Mouse (Mus musculus): Measurements from ENCODE around the gene Ccdc78.
"Not testable (repeated sequence)": the region's sequence is repeated elsewhere in the genome, so short reads cannot be mapped to it uniquely, and the experiment has no call there.

The Ccdc78 gene

GRCm38 (mm10) chr17:25786280-25786679 is at the start of gene Ccdc78:
TSS of gene Ccdc78 (plus strand) at chr17:25786580.
- no peak for DNase-seq

GRCm38 (mm10) chr17:25738861-25739260 is 47.5 kb upstream of the Ccdc78 start:
- DNase-seq, result no peak

- not testable (repeated sequence) for DNase-seq
These were observed 44.9 kb upstream of the Ccdc78 start for GRCm38 (mm10) chr17:25741471-25741870.

DNA sequence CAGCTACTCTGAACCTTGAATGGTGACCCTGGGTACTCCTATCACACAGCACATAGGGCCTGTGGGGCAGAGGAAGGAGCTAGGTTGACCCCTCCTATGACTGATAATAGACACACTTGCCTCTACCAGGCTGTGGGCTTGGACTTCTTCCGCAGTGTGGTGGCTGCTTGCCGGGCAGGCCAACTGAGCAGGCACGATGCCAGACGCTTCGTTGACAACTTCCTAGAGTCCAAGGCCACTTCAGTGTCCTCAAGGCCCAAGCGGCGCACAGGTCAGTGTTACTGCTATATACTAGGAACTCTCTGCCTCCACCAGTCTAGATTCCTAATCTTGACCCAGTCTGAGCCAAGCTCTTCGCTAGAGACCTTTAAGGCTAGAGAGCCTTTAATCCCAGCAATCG is 42.5 kb upstream of the Ccdc78 start:
- no peak for DNase-seq

GRCm38 (mm10) chr17:25744311-25744710 is 42.1 kb upstream of the Ccdc78 start:
- no peak for DNase-seq

GRCm38 (mm10) chr17:25748238-25748637 is 38.1 kb upstream of the Ccdc78 start:
- no peak for DNase-seq

- no peak for DNase-seq
These were observed 37.1 kb upstream of the Ccdc78 start for GRCm38 (mm10) chr17:25749314-25749713.

GRCm38 (mm10) chr17:25751446-25751845 is 34.9 kb upstream of the Ccdc78 start:
- DNase-seq, result no peak

- no peak for DNase-seq
These were observed 32.1 kb upstream of the Ccdc78 start, which contains the start of gene Msln for GRCm38 (mm10) chr17:25754241-25754640. TSS of gene Msln (minus strand) at chr17:25754378.

DNA sequence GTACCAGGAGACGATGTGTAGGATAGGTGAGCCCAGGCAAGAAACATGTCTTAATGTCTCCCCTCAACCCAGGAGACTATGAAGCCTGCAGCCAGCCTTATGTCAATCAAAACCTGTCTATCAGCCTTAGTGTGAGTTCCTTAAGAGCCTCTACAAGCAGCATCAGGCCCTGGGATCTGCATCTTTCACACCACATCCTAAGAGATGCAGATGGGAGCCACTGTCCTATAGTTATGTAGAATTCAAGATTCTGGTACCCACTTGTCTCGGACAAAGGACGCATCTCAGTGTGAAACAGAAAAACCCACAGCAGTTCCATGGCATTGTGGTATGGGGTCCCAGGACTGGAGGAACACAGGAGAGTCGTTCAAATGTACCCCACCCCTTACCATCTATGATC is 31.3 kb upstream of the Ccdc78 start:
- DNase-seq, result no peak

GRCm38 (mm10) chr17:25755627-25756377 is 30.6 kb upstream of the Ccdc78 start:
- DNase-seq, result no peak

DNA sequence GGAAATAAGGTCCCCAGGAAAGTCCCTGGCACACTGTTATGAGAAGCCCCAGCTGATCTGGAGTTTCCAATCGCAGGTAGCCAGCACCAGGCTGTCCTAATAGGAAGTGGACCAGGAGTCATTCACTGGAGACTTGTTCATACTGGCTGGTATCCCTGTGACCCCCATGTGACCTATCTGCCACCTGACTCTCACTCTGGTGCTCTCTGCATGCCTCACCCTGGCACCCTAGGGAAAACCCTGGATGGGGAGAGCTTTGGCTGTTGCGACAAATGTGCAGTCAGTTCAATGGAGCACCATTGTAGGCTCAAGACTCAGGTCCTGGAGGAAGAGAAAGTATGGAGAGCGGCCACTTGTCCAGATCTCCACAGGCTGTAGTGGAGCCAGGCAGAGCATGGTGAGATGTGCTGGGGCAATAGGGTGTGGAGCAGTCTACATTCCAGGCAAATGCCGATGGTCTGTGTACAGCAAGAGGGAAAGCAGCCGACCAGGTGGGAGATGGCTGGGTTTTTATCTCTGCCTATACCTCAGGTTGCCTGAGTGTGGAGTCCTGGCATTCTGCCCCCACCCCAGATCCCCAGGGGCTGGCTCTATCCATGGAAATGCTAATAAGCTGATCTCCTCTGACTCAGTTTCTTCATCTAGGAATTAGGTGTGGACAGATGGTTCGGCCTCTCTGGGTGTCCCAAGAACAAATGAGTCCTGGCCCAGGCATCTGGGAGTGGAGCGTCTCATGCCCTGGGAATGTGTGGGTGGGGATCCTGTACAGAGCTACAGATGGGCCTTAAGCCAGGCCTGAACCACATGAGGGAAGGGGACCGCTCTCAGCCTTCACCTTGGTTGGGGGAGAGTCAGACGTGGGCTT is 29.8 kb upstream of the Ccdc78 start:
- peak; percentile 94 for DNase-seq

- no peak for DNase-seq
These were observed 28.7 kb upstream of the Ccdc78 start for GRCm38 (mm10) chr17:25757691-25758090.

DNA sequence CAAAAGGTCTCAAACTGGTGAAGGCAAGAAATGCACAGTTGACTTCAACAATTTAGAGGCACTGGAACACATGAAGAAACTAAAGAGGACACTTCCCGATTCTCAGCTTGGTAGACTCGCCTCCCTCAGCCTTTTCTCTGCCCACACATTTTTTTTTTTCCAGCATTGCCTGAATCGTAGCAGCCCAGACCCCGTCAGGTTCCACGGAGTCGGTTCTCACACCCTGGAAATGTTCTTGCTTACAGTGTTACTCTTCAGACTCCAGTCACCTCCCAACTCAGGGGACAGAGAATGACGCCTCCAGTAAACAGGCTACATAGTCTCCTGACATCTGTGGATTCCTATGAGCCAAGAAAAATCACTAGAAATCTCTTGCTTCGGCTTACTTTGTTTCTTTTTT is 26.2 kb upstream of the Ccdc78 start:
- no peak for DNase-seq

- DNase-seq, result peak; percentile 92
These were observed 24.8 kb upstream of the Ccdc78 start for GRCm38 (mm10) chr17:25761561-25761970.

DNA sequence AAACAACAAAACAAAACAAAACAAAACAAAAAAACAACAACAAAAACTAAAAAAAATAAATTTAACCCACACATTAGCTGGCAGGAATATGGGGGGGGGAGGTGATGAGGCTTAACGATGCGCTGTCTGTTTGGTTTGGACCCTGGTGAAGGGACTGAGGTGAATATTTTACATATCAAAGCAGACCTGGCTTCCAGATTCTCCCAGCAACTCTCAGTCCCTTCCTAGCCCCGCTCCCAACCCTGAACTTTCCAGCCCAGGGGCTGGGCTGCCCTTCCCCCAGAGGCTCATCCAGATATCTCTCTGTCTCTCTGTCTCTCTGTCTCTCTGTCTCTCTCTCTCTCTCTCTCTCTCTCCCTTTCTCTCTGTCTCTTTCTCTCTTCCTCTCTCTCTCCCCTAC is 23.8 kb upstream of the Ccdc78 start:
- no peak for DNase-seq

DNA sequence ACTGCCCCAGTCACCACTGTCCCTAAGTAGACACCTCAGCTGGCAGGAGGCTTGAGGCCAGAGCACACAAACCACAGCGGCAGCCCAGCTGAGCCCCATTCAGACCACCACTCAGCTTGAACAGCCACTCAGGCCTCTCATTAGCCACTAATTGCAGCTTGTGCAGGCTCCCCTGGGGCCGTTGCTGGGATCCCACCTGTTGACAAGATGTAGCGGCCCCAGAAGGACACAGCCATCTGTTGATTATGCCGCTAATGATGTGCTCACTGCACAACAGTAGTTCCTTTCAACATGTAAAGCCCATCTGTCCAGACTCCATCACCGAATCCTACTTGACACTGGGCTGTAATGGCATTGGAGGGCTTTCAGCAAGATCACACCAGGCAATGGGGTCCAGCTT is 20.5 kb upstream of the Ccdc78 start:
- no peak for DNase-seq

DNA sequence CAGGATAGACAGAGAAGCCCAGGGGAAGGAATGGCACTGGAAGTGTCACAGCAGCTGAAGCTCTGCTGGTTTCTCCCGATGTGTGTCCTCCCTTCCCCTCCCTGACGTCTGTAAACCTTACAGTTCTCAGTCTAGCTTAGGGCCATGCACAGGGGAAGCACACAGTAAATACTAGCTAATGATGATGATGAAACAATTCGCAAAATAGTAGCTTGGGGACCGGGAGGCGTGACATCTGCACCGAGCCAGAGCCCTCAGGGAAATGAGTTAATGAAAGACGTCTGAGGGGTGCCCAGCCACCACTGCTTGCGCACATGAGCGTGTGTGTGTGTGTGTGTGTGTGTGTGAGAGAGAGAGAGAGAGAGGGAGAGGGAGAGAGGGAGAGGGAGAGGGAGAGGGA is 17.0 kb upstream of the Ccdc78 start:
- no peak for DNase-seq

GRCm38 (mm10) chr17:25773549-25774120 is 12.7 kb upstream of the Ccdc78 start, which contains the start of gene Narfl:
TSS of gene Narfl (plus strand) at chr17:25773776.
- DNase-seq, result peak; percentile 99

- peak; percentile 86 for DNase-seq
These were observed 10.9 kb upstream of the Ccdc78 start for GRCm38 (mm10) chr17:25775318-25776062.

GRCm38 (mm10) chr17:25777948-25778347 is 8.4 kb upstream of the Ccdc78 start:
- peak; percentile 90 for DNase-seq

GRCm38 (mm10) chr17:25781339-25781738 is 5.0 kb upstream of the Ccdc78 start:
- DNase-seq, result peak; percentile 90

- DNase-seq, result peak; percentile 96
These were observed 3.3 kb upstream of the Ccdc78 start for GRCm38 (mm10) chr17:25783086-25783485.
